Mouse (Mus musculus) ES-Bruce4 (cell line): ENCODE measurements around the gene Uqcr11.

ENCODE experiments used
- CTCF ChIP-seq: IDR thresholded peaks from one replicate; pipeline ENCODE4 v1.8.1; 2011; ENCODE audit warnings: low read depth, low read length
- EP300 ChIP-seq: IDR thresholded peaks from 2 replicates; pipeline ENCODE4 v1.6.1; 2011; ENCODE audit warnings: low read depth, low read length; ENCODE audit not compliant: insufficient read depth

DNA sequence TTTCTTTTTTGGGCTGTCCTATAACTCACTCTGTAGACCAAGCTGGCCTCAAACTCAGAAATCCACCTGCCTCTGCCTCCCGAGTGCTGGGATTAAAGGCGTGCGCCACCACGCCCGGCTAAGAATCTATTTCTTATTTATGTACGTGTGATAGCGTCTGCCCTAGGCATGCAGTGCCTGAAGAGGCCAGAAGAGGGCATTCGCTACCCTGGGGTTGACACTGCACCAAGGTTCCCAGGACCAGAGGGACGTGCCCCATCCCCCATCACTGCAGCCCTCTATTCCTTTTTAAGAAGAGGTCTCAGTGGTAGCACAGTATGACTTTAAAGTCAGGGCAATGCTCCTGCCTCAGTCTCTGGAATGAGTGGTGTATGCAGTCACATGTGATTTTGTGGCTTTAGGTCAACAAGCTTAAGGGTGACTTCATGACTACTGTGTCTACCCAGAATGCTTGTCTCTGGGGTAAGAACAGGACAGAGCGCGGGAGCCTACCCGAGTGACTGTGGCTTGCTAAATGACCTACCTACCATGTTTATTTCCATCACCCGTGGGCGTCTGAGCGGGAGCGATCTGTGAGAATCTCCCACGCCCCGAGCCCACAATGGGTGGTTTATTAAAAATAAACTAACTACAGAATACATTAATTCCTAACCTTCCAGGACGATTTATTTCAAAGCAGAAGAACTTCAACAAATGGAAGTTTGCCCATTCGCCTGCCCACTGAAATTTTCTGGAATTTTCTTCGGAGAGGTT lies 36.5 kb downstream of the Uqcr11 start:
- TF ChIP-seq EP300 (no peak), CTCF (peak; percentile 57)
